Mouse (Mus musculus) MEL (cell line): ENCODE data around the gene Elk4. TPM values are rescaled to one million over a fixed set of nuclear protein-coding genes. Genes with fewer than 3 reads are reported as not detected.

Experiments
- DNase-seq: peaks from one replicate; pipeline ENCODE4 v3.0.0; 2011; ENCODE audit warnings: low read depth, low spot score
- H3K27ac ChIP-seq: 2 replicates; pipeline ENCODE4 v1.5.1; 2012; ENCODE audit warnings: low read depth, mild to moderate bottlenecking, control low read depth, low read length, moderate library complexity; ENCODE audit not compliant: control insufficient read depth
- H3K27me3 ChIP-seq, 2 experiments: fragments of 150-350 bp in 1 of 2; sonication (generic) in 1 of 2; 2 replicates each; pipeline ENCODE4 v1.6.1; 2012; ENCODE audit warnings: low read length in 2 of 2, mild to moderate bottlenecking in 2 of 2, improper control_type of control experiment in 1 of 2, moderate library complexity in 1 of 2; ENCODE audit not compliant: insufficient read depth in 2 of 2, control insufficient read depth in 1 of 2
- H3K36me3 ChIP-seq, 2 experiments: 2 replicates each; pipeline ENCODE4 v1.6.1; 2012 to 2014; ENCODE audit warnings: low read length in 2 of 2, improper control_type of control experiment in 1 of 2, inconsistent platforms in 1 of 2, mild to moderate bottlenecking in 1 of 2; ENCODE audit not compliant: insufficient read depth in 2 of 2, control insufficient read depth in 1 of 2
- H3K4me1 ChIP-seq, 2 experiments: fragments of 150-350 bp in 1 of 2; sonication (generic) in 1 of 2; 2 replicates each; pipeline ENCODE4 v1.6.1; 2012; ENCODE audit warnings: low read length in 2 of 2, improper control_type of control experiment in 1 of 2, mild to moderate bottlenecking in 1 of 2; ENCODE audit not compliant: insufficient read depth in 2 of 2, control insufficient read depth in 1 of 2
- H3K4me3 ChIP-seq, 2 experiments: fragments of 150-350 bp in 1 of 2; sonication (generic) in 1 of 2; 2 replicates each; pipeline ENCODE4 v1.5.1; 2012; ENCODE audit warnings: low read depth in 2 of 2, low read length in 2 of 2, mild to moderate bottlenecking in 2 of 2, moderate library complexity in 2 of 2, control low read depth in 1 of 2, improper control_type of control experiment in 1 of 2; ENCODE audit not compliant: control insufficient read depth in 1 of 2, insufficient read depth in 1 of 2
- H3K79me2 ChIP-seq: 2 replicates; pipeline ENCODE4 v1.6.1; 2012; ENCODE audit warnings: mild to moderate bottlenecking, low read length, moderate library complexity; ENCODE audit not compliant: control insufficient read depth, poor library complexity, insufficient read depth
- H3K9ac ChIP-seq: 2 replicates; pipeline ENCODE4 v1.6.1; 2012; ENCODE audit warnings: low read depth, mild to moderate bottlenecking, control low read depth, low read length, moderate library complexity; ENCODE audit not compliant: control insufficient read depth, poor library complexity, severe bottlenecking
- H3K9me3 ChIP-seq: fragments of 150-350 bp; sonication (generic); replicated peaks from 2 replicates; pipeline ENCODE4 v1.6.1; 2012; ENCODE audit warnings: mild to moderate bottlenecking, low read length, improper control_type of control experiment, moderate library complexity; ENCODE audit not compliant: insufficient read depth
- BHLHE40 ChIP-seq: IDR thresholded peaks from 2 replicates; pipeline ENCODE4 v1.6.1; 2012; ENCODE audit warnings: low read depth, mild to moderate bottlenecking, inconsistent platforms, low read length, improper control_type of control experiment, borderline replicate concordance
- CHD2 ChIP-seq: IDR thresholded peaks from 2 replicates; pipeline ENCODE4 v1.6.1; 2011; ENCODE audit warnings: low read length, improper control_type of control experiment
- CTCF ChIP-seq, 3 experiments: IDR thresholded peaks in 2 of 3; conservative IDR thresholded peaks in 1 of 3; 2 replicates each; pipeline ENCODE4 v1.5.1; 2011 to 2012; ENCODE audit warnings: low read length in 3 of 3, low read depth in 2 of 3, mild to moderate bottlenecking in 2 of 3, improper control_type of control experiment in 1 of 3, inconsistent platforms in 1 of 3, mixed read lengths in 1 of 3, moderate library complexity in 1 of 3; ENCODE audit not compliant: control insufficient read depth in 1 of 3, insufficient read depth in 1 of 3, poor library complexity in 1 of 3, severe bottlenecking in 1 of 3
- E2F4 ChIP-seq: IDR thresholded peaks from 2 replicates; pipeline ENCODE4 v1.6.1; 2011; ENCODE audit warnings: low read depth, low read length, improper control_type of control experiment, borderline replicate concordance
- ELF1 ChIP-seq: IDR thresholded peaks from 2 replicates; pipeline ENCODE4 v1.6.1; 2014; ENCODE audit warnings: low read depth, mild to moderate bottlenecking, inconsistent platforms, low read length, improper control_type of control experiment, moderate library complexity
- ETS1 ChIP-seq: IDR thresholded peaks from 2 replicates; pipeline ENCODE4 v1.6.1; 2012; ENCODE audit warnings: low read depth, mild to moderate bottlenecking, inconsistent platforms, low read length, improper control_type of control experiment, moderate library complexity
- GATA1 ChIP-seq: IDR thresholded peaks from 2 replicates; pipeline ENCODE4 v1.6.1; 2011; ENCODE audit warnings: low read depth, low read length, improper control_type of control experiment
- JUND ChIP-seq: IDR thresholded peaks from 2 replicates; pipeline ENCODE4 v1.6.1; 2011; ENCODE audit warnings: low read depth, mild to moderate bottlenecking, improper control_type of control experiment, low read length
- KAT2A ChIP-seq: conservative IDR thresholded peaks from 2 replicates; pipeline ENCODE4 v1.6.1; 2012; ENCODE audit warnings: low read depth, low read length, improper control_type of control experiment, inconsistent platforms
- MAFK ChIP-seq: IDR thresholded peaks from 2 replicates; pipeline ENCODE4 v1.6.1; 2011; ENCODE audit warnings: low read depth, mild to moderate bottlenecking, low read length, improper control_type of control experiment, borderline replicate concordance
- MAX ChIP-seq: IDR thresholded peaks from 2 replicates; pipeline ENCODE4 v1.6.1; 2011; ENCODE audit warnings: low read length, improper control_type of control experiment
- MAZ ChIP-seq: IDR thresholded peaks from 2 replicates; pipeline ENCODE4 v1.6.1; 2012; ENCODE audit warnings: low read depth, mild to moderate bottlenecking, inconsistent platforms, low read length, improper control_type of control experiment
- MXI1 ChIP-seq: IDR thresholded peaks from 2 replicates; pipeline ENCODE4 v1.6.1; 2011; ENCODE audit warnings: mild to moderate bottlenecking, low read depth, low read length, improper control_type of control experiment
- MYB ChIP-seq: IDR thresholded peaks from 2 replicates; pipeline ENCODE4 v1.6.1; 2011; ENCODE audit warnings: mild to moderate bottlenecking, low read depth, low read length, improper control_type of control experiment
- MYC ChIP-seq: IDR thresholded peaks from 2 replicates; pipeline ENCODE4 v1.6.1; 2011; ENCODE audit warnings: low read depth, mild to moderate bottlenecking, low read length, improper control_type of control experiment, moderate library complexity
- NRF1 ChIP-seq: IDR thresholded peaks from 2 replicates; pipeline ENCODE4 v1.6.1; 2014; ENCODE audit warnings: low read depth, mild to moderate bottlenecking, inconsistent platforms, low read length, improper control_type of control experiment, moderate library complexity; ENCODE audit not compliant: poor library complexity, insufficient read depth, severe bottlenecking
- POLR2AphosphoS2 ChIP-seq: IDR thresholded peaks from 2 replicates; pipeline ENCODE4 v1.6.1; 2011; ENCODE audit warnings: low read length, improper control_type of control experiment
- RAD21 ChIP-seq: IDR thresholded peaks from 2 replicates; pipeline ENCODE4 v1.6.1; 2011; ENCODE audit warnings: mild to moderate bottlenecking, low read depth, low read length, improper control_type of control experiment
- SIN3A ChIP-seq: IDR thresholded peaks from 2 replicates; pipeline ENCODE4 v1.6.1; 2012; ENCODE audit warnings: low read length, improper control_type of control experiment, inconsistent platforms
- SMC3 ChIP-seq: IDR thresholded peaks from 2 replicates; pipeline ENCODE4 v1.6.1; 2011; ENCODE audit warnings: low read depth, low read length, improper control_type of control experiment
- TAL1 ChIP-seq: IDR thresholded peaks from 2 replicates; pipeline ENCODE4 v1.6.1; 2012; ENCODE audit warnings: mild to moderate bottlenecking, inconsistent platforms, low read length, moderate library complexity, mixed read lengths
- TCF12 ChIP-seq: IDR thresholded peaks from 2 replicates; pipeline ENCODE4 v1.6.1; 2014; ENCODE audit warnings: low read depth, mild to moderate bottlenecking, inconsistent platforms, low read length, improper control_type of control experiment, moderate library complexity
- UBTF ChIP-seq: IDR thresholded peaks from 2 replicates; pipeline ENCODE4 v1.6.1; 2012; ENCODE audit warnings: low read depth, mild to moderate bottlenecking, inconsistent platforms, low read length, improper control_type of control experiment, moderate library complexity, borderline replicate concordance; ENCODE audit not compliant: insufficient read depth
- USF1 ChIP-seq: IDR thresholded peaks from 2 replicates; pipeline ENCODE4 v1.6.1; 2014; ENCODE audit warnings: low read depth, mild to moderate bottlenecking, inconsistent platforms, low read length, improper control_type of control experiment, moderate library complexity
- USF2 ChIP-seq, 2 experiments: IDR thresholded peaks; 2 replicates each; pipeline ENCODE4 v1.6.1; 2011 to 2012; ENCODE audit warnings: improper control_type of control experiment in 2 of 2, low read length in 2 of 2, borderline replicate concordance in 1 of 2, inconsistent platforms in 1 of 2, low read depth in 1 of 2, mild to moderate bottlenecking in 1 of 2; ENCODE audit not compliant: insufficient read depth in 1 of 2
- ZC3H11A ChIP-seq: IDR thresholded peaks from 2 replicates; pipeline ENCODE4 v1.6.1; 2012; ENCODE audit warnings: low read depth, mild to moderate bottlenecking, inconsistent platforms, low read length, improper control_type of control experiment
- ZKSCAN1 ChIP-seq: IDR thresholded peaks from 2 replicates; pipeline ENCODE4 v1.6.1; 2012; ENCODE audit warnings: low read depth, mild to moderate bottlenecking, inconsistent platforms, low read length, improper control_type of control experiment, moderate library complexity
- ZMIZ1 ChIP-seq: IDR thresholded peaks from 2 replicates; pipeline ENCODE4 v1.6.1; 2012; ENCODE audit warnings: low read depth, mild to moderate bottlenecking, inconsistent platforms, low read length, improper control_type of control experiment, moderate library complexity
- ZNF384 ChIP-seq: IDR thresholded peaks from 2 replicates; pipeline ENCODE4 v1.6.1; 2012; ENCODE audit warnings: low read depth, mild to moderate bottlenecking, inconsistent platforms, low read length, improper control_type of control experiment
- polyA plus RNA-seq, 2 experiments: library from polyadenylated mRNA; stranded (reverse) in 1 of 2; unstranded in 1 of 2; fragments of >175 nt in 1 of 2; fragments of >200 nt in 1 of 2; gene quantifications; 2 replicates each; pipeline versions ENCODE4 v1.2.1 to v1.2.4; 2012; ENCODE audit warnings: low replicate concordance in 2 of 2, low read depth in 1 of 2; ENCODE audit not compliant: insufficient read length in 2 of 2, insufficient read depth in 1 of 2, missing spikeins in 1 of 2
- total RNA-seq: library from RNA; depleted of rRNA; stranded (reverse); fragments of 300-350 nt; gene quantifications from 2 replicates; pipeline ENCODE4 v1.2.3, GENCODE M21; 2012

The Elk4 gene
- total and polyA plus RNA-seq, 3 experiments, result 19.4 to 191 (median 20.3) TPM

DNA sequence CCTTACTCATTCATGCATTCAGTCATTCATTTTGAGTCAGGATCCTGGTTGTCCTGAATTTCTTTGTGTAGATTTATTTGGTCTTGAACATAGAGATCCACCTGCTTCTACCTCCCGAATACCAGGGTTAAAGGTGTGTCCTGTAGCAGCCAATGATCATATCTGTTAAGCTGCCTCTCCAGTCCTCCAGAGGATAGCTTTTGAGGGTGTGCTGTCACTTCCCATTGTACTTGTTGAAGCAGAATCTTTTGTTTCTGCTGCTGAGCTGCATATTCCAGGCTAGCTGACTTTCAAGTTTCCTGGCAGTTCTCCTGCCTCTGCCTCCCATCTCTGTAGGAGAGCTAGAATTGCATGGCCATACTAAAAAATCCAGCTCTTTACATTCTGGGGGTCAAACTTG, 9.3 kb downstream of the Elk4 start:
- TF ChIP-seq MAZ, result no peak
- no peak for TF ChIP-seq MXI1
- no peak for TF ChIP-seq CTCF (IDR thresholded peaks at IDR 0.05 in 2 of 3, conservative IDR thresholded peaks at IDR 0.05 in 1 of 3; ENCODE audit: control insufficient read depth in 1 of 3, insufficient read depth in 1 of 3, low read depth in 2 of 3, low read length in 3 of 3, poor library complexity in 1 of 3, severe bottlenecking in 1 of 3)
- TF ChIP-seq USF1, result no peak
- TF ChIP-seq SIN3A, result no peak
- TF ChIP-seq ZC3H11A, result no peak
- no peak for TF ChIP-seq JUND
- no peak for TF ChIP-seq RAD21
- TF ChIP-seq ETS1, result no peak
- no peak for TF ChIP-seq MAFK
- no peak for TF ChIP-seq MYB
- TF ChIP-seq KAT2A, result no peak
- TF ChIP-seq USF2 (IDR thresholded peaks at IDR 0.05; ENCODE audit: borderline replicate concordance in 1 of 2, insufficient read depth in 1 of 2, low read depth in 1 of 2, low read length in 2 of 2), result no peak
- TF ChIP-seq SMC3, result no peak
- no peak for TF ChIP-seq TCF12
- no peak for TF ChIP-seq ZKSCAN1
- TF ChIP-seq NRF1, result no peak
- TF ChIP-seq GATA1, result no peak
- no peak for TF ChIP-seq ELF1
- Histone ChIP-seq H3K4me3 (no peak overlapping the region), H3K79me2 (peaks cover 22% of the 10 kb centered on the region), H3K9me3 (no peaks in the 10 kb centered on the region), H3K27me3 (no peaks in the 10 kb centered on the region), H3K27ac (no peak overlapping the region), H3K36me3 (peaks cover 5 to 29% of the 10 kb centered on the region in 2 experiments), H3K9ac (no peak overlapping the region), H3K4me1 (no peaks in the 10 kb centered on the region)
- DNase-seq, result no peak

DNA sequence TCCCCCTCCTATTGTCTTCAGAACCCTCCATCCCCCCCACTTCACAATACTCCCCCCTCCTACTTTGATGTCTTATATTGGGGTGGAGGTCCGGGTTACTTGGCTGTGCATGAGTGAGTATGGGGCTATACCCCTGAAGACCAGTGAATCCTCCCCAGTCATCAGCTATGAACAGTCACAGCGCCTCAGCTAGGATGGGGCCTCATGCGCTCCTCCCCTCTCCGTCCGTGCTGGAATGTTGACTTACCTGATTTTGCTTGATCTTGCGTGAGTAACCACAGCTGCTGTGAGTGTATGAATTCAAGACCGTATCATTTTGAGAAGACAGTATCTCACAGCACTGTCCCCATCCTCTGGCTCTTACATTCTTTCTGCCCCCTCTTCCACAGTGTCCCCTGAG, 12.5 kb downstream of the Elk4 start:
- Histone ChIP-seq H3K79me2 (peaks cover 6% of the 10 kb centered on the region; the same call in 1 of the 2 replicates), H3K9me3 (no peaks in the 10 kb centered on the region), H3K27me3 (no peaks in the 10 kb centered on the region), H3K27ac (no peak overlapping the region), H3K4me1 (peaks cover 0 to 3% of the 10 kb centered on the region in 2 experiments; a peak in 1 of 4 replicates), H3K9ac (no peak overlapping the region), H3K4me3 (no peak overlapping the region), H3K36me3 (peaks cover 6 to 35% of the 10 kb centered on the region in 2 experiments)
- DNase-seq, result no peak
- TF ChIP-seq MAFK (no peak), JUND (no peak), POLR2AphosphoS2 (no peak), BHLHE40 (no peak), ZMIZ1 (no peak), ZNF384 (no peak), ELF1 (no peak), E2F4 (no peak), UBTF (no peak), MAX (no peak), CHD2 (no peak), USF1 (no peak), GATA1 (no peak), MYC (no peak), KAT2A (no peak), TAL1 (no peak)
